Comparison of ENCODE assay signal across 9 mouse cellular contexts in the genomic region with DNA sequence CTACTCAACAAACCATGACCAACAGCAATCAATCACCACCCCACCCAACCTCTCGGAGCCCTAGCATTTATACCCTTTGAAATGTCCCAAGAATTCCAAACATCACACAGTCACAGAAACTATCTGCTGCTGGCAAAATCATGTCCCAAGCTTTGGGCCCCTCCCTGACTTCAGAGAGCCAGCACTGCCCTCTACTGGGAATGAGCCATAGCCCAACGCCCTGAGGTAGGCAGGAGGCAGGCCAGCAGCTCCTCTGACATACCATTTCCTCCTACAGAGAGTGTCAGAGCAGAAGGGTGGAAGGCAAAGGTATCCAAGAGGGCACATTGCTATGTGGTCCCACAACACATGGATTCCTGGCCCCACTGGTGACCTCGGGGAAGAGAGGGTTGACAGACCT. TPM values are rescaled to one million over a fixed set of nuclear protein-coding genes. Genes with fewer than 3 reads are reported as not detected.
DNase-seq lines count a peak whose midpoint lies in the region; ATAC-seq and TF ChIP-seq lines count a peak whose summit lies in the region.
"Had no signal": no experiment of that assay in that cellular context is flagged by ENCODE, and none has a peak within 500 bp of the region (broad histone marks: within the 10 kb centered on the region; RNA-seq: fewer than 3 reads in every experiment).

No protein-coding gene starts in this region.

- no peaks in the 10 kb centered on the region for H3K9me3 ChIP-seq in midbrain, postnatal 0 days (ENCODE audit: low read length)
- H3K9me3 ChIP-seq in midbrain, embryonic 11.5 days (ENCODE audit: control insufficient read depth, low read length) = no peaks in the 10 kb centered on the region
- no peaks in the 10 kb centered on the region for H3K9me3 ChIP-seq in forebrain, embryonic 16.5 days (ENCODE audit: control insufficient read depth, low read length)
- H3K9me3 ChIP-seq: embryonic facial prominence, embryonic 12.5 days had no signal

- no peak overlapping the region for H3K9ac ChIP-seq in midbrain, postnatal 0 days (replicated peaks; ENCODE audit: low read length, poor library complexity, severe bottlenecking)
- no peak overlapping the region for H3K9ac ChIP-seq in midbrain, embryonic 11.5 days (ENCODE audit: low read length)
- H3K9ac ChIP-seq in forebrain, embryonic 16.5 days (replicated peaks; ENCODE audit: low read depth, low read length) = no peak overlapping the region
- H3K9ac ChIP-seq: embryonic facial prominence, embryonic 12.5 days; hindbrain, embryonic 14.5 days had no signal

- H3K4me1 ChIP-seq in midbrain, postnatal 0 days (ENCODE audit: insufficient read depth, low read length) = no peaks in the 10 kb centered on the region
- H3K4me1 ChIP-seq in midbrain, embryonic 11.5 days (ENCODE audit: control insufficient read depth, insufficient read depth, low read length) = no peaks in the 10 kb centered on the region
- no peaks in the 10 kb centered on the region for H3K4me1 ChIP-seq in embryonic fibroblast, embryonic 13.5 days (ENCODE audit: control insufficient read depth, insufficient read depth, low read length)
- peaks cover 1% of the 10 kb centered on the region for H3K4me1 ChIP-seq in forebrain, embryonic 16.5 days (replicated peaks; ENCODE audit: control insufficient read depth, insufficient read depth, low read length)

- no peak for DNase-seq in midbrain, postnatal 0 days (ENCODE audit: low spot score)
- no peak for DNase-seq in midbrain, embryonic 11.5 days (ENCODE audit: low spot score, missing footprints)
- DNase-seq in R1 (ENCODE audit: low read depth, low spot score) = peak; percentile 51
- peak; percentile 58 for DNase-seq in naive thymus-derived CD4-positive, alpha-beta T cell, adult 2 months (ENCODE audit: low read depth)
- DNase-seq in left cerebral cortex, postnatal 14 days (ENCODE audit: low spot score in 2 of 2) = no peak

- no peak overlapping the region for H3K4me3 ChIP-seq in midbrain, postnatal 0 days (ENCODE audit: low read depth, low read length)
- H3K4me3 ChIP-seq in midbrain, embryonic 11.5 days (ENCODE audit: low read depth, low read length) = no peak overlapping the region
- no peak overlapping the region for H3K4me3 ChIP-seq in embryonic fibroblast, embryonic 13.5 days (ENCODE audit: insufficient read depth, low read length)
- no peak overlapping the region for H3K4me3 ChIP-seq in forebrain, embryonic 16.5 days (replicated peaks; ENCODE audit: low read length)
- H3K4me3 ChIP-seq: embryonic facial prominence, embryonic 12.5 days had no signal

- no peak overlapping the region for H3K27ac ChIP-seq in midbrain, postnatal 0 days (ENCODE audit: low read depth, low read length)
- H3K27ac ChIP-seq in midbrain, embryonic 11.5 days (ENCODE audit: low read depth, low read length) = no peak overlapping the region
- no peak overlapping the region for H3K27ac ChIP-seq in embryonic fibroblast, embryonic 13.5 days (ENCODE audit: insufficient read depth, low read length)
- H3K27ac ChIP-seq in forebrain, embryonic 16.5 days (ENCODE audit: low read length) = no peak overlapping the region
- H3K27ac ChIP-seq: embryonic facial prominence, embryonic 12.5 days; hindbrain, embryonic 14.5 days had no signal

- no peaks in the 10 kb centered on the region for H3K27me3 ChIP-seq in midbrain, postnatal 0 days (ENCODE audit: insufficient read depth, low read length)
- H3K27me3 ChIP-seq in midbrain, embryonic 11.5 days (ENCODE audit: control insufficient read depth, insufficient read depth, low read length) = no peaks in the 10 kb centered on the region
- no peaks in the 10 kb centered on the region for H3K27me3 ChIP-seq in forebrain, embryonic 16.5 days (replicated peaks; ENCODE audit: control insufficient read depth, insufficient read depth, low read length)
- H3K27me3 ChIP-seq: embryonic facial prominence, embryonic 12.5 days had no signal

- TF ChIP-seq CTCF in midbrain, postnatal 0 days (IDR thresholded peaks at IDR 0.05) = peak; percentile 45
- peak; percentile 62; the same call in 1 of the 2 replicates for TF ChIP-seq CTCF in embryonic fibroblast, embryonic 13.5 days (IDR thresholded peaks at IDR 0.05; ENCODE audit: borderline replicate concordance, insufficient read depth, low read length)

- TF ChIP-seq POLR2A in embryonic fibroblast, embryonic 13.5 days (IDR thresholded peaks at IDR 0.05; ENCODE audit: low read depth, low read length) = no peak

- 41% methylated on average over 3 of the region's 3 CpGs for WGBS in midbrain, postnatal 0 days
- 37% methylated on average over 3 of the region's 3 CpGs for WGBS in midbrain, embryonic 11.5 days
- WGBS in forebrain, embryonic 16.5 days = 35% methylated on average over 3 of the region's 3 CpGs

- intact Hi-C loops in left cerebral cortex, postnatal 14 days (cut with DNase I) = no loop called here

- H3K36me3 ChIP-seq in midbrain, postnatal 0 days (ENCODE audit: insufficient read depth, low read length) = no peaks in the 10 kb centered on the region
- no peaks in the 10 kb centered on the region for H3K36me3 ChIP-seq in midbrain, embryonic 11.5 days (ENCODE audit: control insufficient read depth, insufficient read depth, low read length)
- H3K36me3 ChIP-seq in forebrain, embryonic 16.5 days (ENCODE audit: control insufficient read depth, insufficient read depth) = no peaks in the 10 kb centered on the region
- H3K36me3 ChIP-seq: embryonic facial prominence, embryonic 12.5 days had no signal

- no peak overlapping the region for H3K4me2 ChIP-seq in midbrain, postnatal 0 days (ENCODE audit: low read depth, low read length, poor library complexity, severe bottlenecking)
- H3K4me2 ChIP-seq in midbrain, embryonic 11.5 days = no peak overlapping the region
- no peak overlapping the region for H3K4me2 ChIP-seq in forebrain, embryonic 16.5 days (ENCODE audit: low read length)
- H3K4me2 ChIP-seq: embryonic facial prominence, embryonic 12.5 days; hindbrain, embryonic 14.5 days had no signal

- ATAC-seq in midbrain, postnatal 0 days (ENCODE audit: low FRiP score) = no peak
- ATAC-seq in midbrain, embryonic 11.5 days (ENCODE audit: low FRiP score) = no peak
- no peak for ATAC-seq in forebrain, embryonic 16.5 days

RNA-seq across cellular contexts. Expression of gene Tspan32, which starts 2.2 kb away (rescaled TPM):
- 0.19 and 0.38 TPM in 2 replicates for total RNA-seq in midbrain, postnatal 0 days (2014; rRNA removed)
- 0.37 and 0.38 TPM in 2 replicates for polyA plus RNA-seq in midbrain, postnatal 0 days (2015; fragmentation: Nextera tagmentation; extraction: Ambion mirVana)
- polyA plus RNA-seq in midbrain, embryonic 11.5 days (2014; fragmentation: Nextera tagmentation; extraction: Ambion mirVana) = 5.0 and 6.2 TPM in 2 replicates
- not detected in 2 replicates for polyA plus RNA-seq in embryonic fibroblast, embryonic 13.5 days (2011; ENCODE audit: insufficient read length, low read depth, missing spikeins)
- total RNA-seq in left cerebral cortex, postnatal 14 days (2021) = under 1 TPM in 1 of 2 experiments, not detected in 1; 0.30 TPM
- polyA plus RNA-seq in forebrain, embryonic 16.5 days (2015; fragmentation: Nextera tagmentation; extraction: Ambion mirVana) = 0.32 and 0.53 TPM in 2 replicates

RNA-seq across cellular contexts. Expression of gene Ascl2, which starts 33.6 kb away (rescaled TPM):
- total RNA-seq in midbrain, postnatal 0 days (2014; rRNA removed) = 1.1 TPM in 1 of 2 replicates, not detected in the other
- polyA plus RNA-seq in midbrain, postnatal 0 days (2015; fragmentation: Nextera tagmentation; extraction: Ambion mirVana) = 0.43 and 0.50 TPM in 2 replicates
- polyA plus RNA-seq in midbrain, embryonic 11.5 days (2014; fragmentation: Nextera tagmentation; extraction: Ambion mirVana) = 0.38 and 0.65 TPM in 2 replicates
- polyA plus RNA-seq in embryonic fibroblast, embryonic 13.5 days (2011; ENCODE audit: insufficient read length, low read depth, missing spikeins) = not detected in 2 replicates
- not detected for total RNA-seq in left cerebral cortex, postnatal 14 days (2021)
- polyA plus RNA-seq in forebrain, embryonic 16.5 days (2015; fragmentation: Nextera tagmentation; extraction: Ambion mirVana) = 0.40 and 0.98 TPM in 2 replicates

RNA-seq across cellular contexts. Expression of gene Cd81, which starts 49.9 kb away (rescaled TPM):
- total RNA-seq in midbrain, postnatal 0 days (2014; rRNA removed) = 454 and 542 TPM in 2 replicates
- polyA plus RNA-seq in midbrain, postnatal 0 days (2015; fragmentation: Nextera tagmentation; extraction: Ambion mirVana) = 511 and 569 TPM in 2 replicates
- 256 and 276 TPM in 2 replicates for polyA plus RNA-seq in midbrain, embryonic 11.5 days (2014; fragmentation: Nextera tagmentation; extraction: Ambion mirVana)
- 684 and 894 TPM in 2 replicates for polyA plus RNA-seq in embryonic fibroblast, embryonic 13.5 days (2011; ENCODE audit: insufficient read length, low read depth, missing spikeins)
- total RNA-seq in left cerebral cortex, postnatal 14 days (2021) = 100 to 1,000 TPM; 367 to 400 TPM
- polyA plus RNA-seq in forebrain, embryonic 16.5 days (2015; fragmentation: Nextera tagmentation; extraction: Ambion mirVana) = 319 and 342 TPM in 2 replicates

Comparison
In these comparisons a context has a peak if more than half of its experiments do, and no peak if none do; other contexts are left out.
1. DNase-seq: peak in R1 (single experiment) and naive thymus-derived CD4-positive, alpha-beta T cell, adult 2 months (single experiment); none in midbrain, postnatal 0 days (single experiment), midbrain, embryonic 11.5 days (single experiment) and left cerebral cortex, postnatal 14 days (0 of 2).